Mouse (Mus musculus) stomach, embryonic 15.5 days (tissue): ENCODE measurements around the gene Stbd1. TPM values are rescaled to one million over a fixed set of nuclear protein-coding genes. Genes with fewer than 3 reads are reported as not detected.

Source experiments
- ATAC-seq: fragments of 200-750 bp; cut with Nextera tagmentation; 2 replicates; pipeline ENCODE4 v1.8.0; 2017; ENCODE audit warnings: low read depth, moderate number of reproducible peaks, moderate TSS enrichment; ENCODE audit not compliant: insufficient read depth, low FRiP score
- H3K27ac ChIP-seq: fragments of 300-500 bp; sonication (generic); 2 replicates; pipeline ENCODE4 v1.5.1; 2015; ENCODE audit warnings: mild to moderate bottlenecking, inconsistent platforms
- H3K27me3 ChIP-seq: fragments of 300-500 bp; sonication (generic); replicated peaks from 2 replicates; pipeline ENCODE4 v1.6.1; 2015; ENCODE audit warnings: inconsistent platforms
- H3K36me3 ChIP-seq: fragments of 300-500 bp; sonication (generic); 2 replicates; pipeline ENCODE4 v1.6.1; 2015; ENCODE audit warnings: inconsistent platforms
- H3K4me1 ChIP-seq: fragments of 300-500 bp; sonication (generic); 2 replicates; pipeline ENCODE4 v1.6.1; 2015; ENCODE audit warnings: inconsistent platforms
- H3K4me2 ChIP-seq: fragments of 300-500 bp; sonication (generic); 2 replicates; pipeline ENCODE4 v1.6.1; 2015; ENCODE audit warnings: mild to moderate bottlenecking, inconsistent platforms
- H3K4me3 ChIP-seq: fragments of 300-500 bp; sonication (generic); replicated peaks from 2 replicates; pipeline ENCODE4 v1.5.1; 2015; ENCODE audit warnings: inconsistent platforms
- H3K9ac ChIP-seq: fragments of 300-500 bp; sonication (generic); 2 replicates; pipeline ENCODE4 v1.6.1; 2015; ENCODE audit warnings: inconsistent platforms
- H3K9me3 ChIP-seq: fragments of 300-500 bp; sonication (generic); 2 replicates; pipeline ENCODE4 v1.6.1; 2016; ENCODE audit warnings: inconsistent platforms
- WGBS: fragments of 180-500 bp; shearing (Covaris S2); methylation state at CpG from one replicate; pipeline ENCODE4 v1.1.7; 2015; 5-methylcytosine and 5-hydroxymethylcytosine counted together
- polyA plus RNA-seq: library from polyadenylated mRNA; unstranded; fragments of >200 nt; fragmentation: Nextera tagmentation; extraction: Ambion mirVana; gene quantifications from 2 replicates; pipeline ENCODE4 v1.2.1, GENCODE M21; 2015

The Stbd1 gene
- 58.3 and 66.7 TPM in 2 replicates for polyA plus RNA-seq

GRCm38 (mm10) chr5:92602691-92603690 is at the start of gene Stbd1:
Gene Stbd1, plus strand, starts transcription at chr5:92603041.
- peak within 1 kb of the TSS; percentile 79 for H3K4me2 ChIP-seq
- peaks cover 4% of the 10 kb centered on the region; the same call in 1 of the 2 replicates for H3K4me1 ChIP-seq
- H3K4me3 ChIP-seq: peak within 1 kb of the TSS; percentile 66
- H3K27me3 ChIP-seq: no peaks in the 10 kb centered on the region
- H3K9me3 ChIP-seq: no peaks in the 10 kb centered on the region
- H3K27ac ChIP-seq: peak within 1 kb of the TSS; percentile 81
- peak within 1 kb of the TSS; percentile 53 for H3K9ac ChIP-seq
- H3K36me3 ChIP-seq: peaks cover 3% of the 10 kb centered on the region; the same call in 1 of the 2 replicates
- WGBS: under 1% methylated on average over 67 of the region's 69 CpGs
- peak; percentile 94 for ATAC-seq

GRCm38 (mm10) chr5:92553939-92554338 is 48.9 kb upstream of the Stbd1 start:
- Histone ChIP-seq H3K27me3 (no peaks in the 10 kb centered on the region), H3K4me2 (no peak overlapping the region), H3K27ac (no peak overlapping the region), H3K9ac (no peak overlapping the region), H3K9me3 (no peaks in the 10 kb centered on the region), H3K4me3 (no peak overlapping the region), H3K4me1 (no peaks in the 10 kb centered on the region), H3K36me3 (no peaks in the 10 kb centered on the region)
- WGBS: 69% methylated on average over 3 of the region's 3 CpGs
- ATAC-seq: no peak

GRCm38 (mm10) chr5:92554443-92554842 is 48.4 kb upstream of the Stbd1 start:
- Histone ChIP-seq H3K27me3 (no peaks in the 10 kb centered on the region), H3K4me2 (no peak overlapping the region), H3K27ac (no peak overlapping the region), H3K4me3 (no peak overlapping the region), H3K9me3 (no peaks in the 10 kb centered on the region), H3K9ac (no peak overlapping the region), H3K36me3 (no peaks in the 10 kb centered on the region), H3K4me1 (no peaks in the 10 kb centered on the region)
- 72% methylated on average over 4 of the region's 4 CpGs for WGBS
- no peak for ATAC-seq

GRCm38 (mm10) chr5:92554891-92555511 is 47.8 kb upstream of the Stbd1 start, which contains the start of gene Fam47e:
Gene Fam47e, plus strand, starts transcription at chr5:92555069.
- Histone ChIP-seq H3K4me1 (no peaks in the 10 kb centered on the region), H3K36me3 (no peaks in the 10 kb centered on the region), H3K4me3 (no peak within 1 kb of the TSS), H3K27me3 (no peaks in the 10 kb centered on the region), H3K27ac (no peak within 1 kb of the TSS), H3K9me3 (no peaks in the 10 kb centered on the region), H3K4me2 (no peak within 1 kb of the TSS), H3K9ac (no peak within 1 kb of the TSS)
- 73% methylated on average over 16 of the region's 16 CpGs for whole genome bisulfite sequencing
- ATAC-seq: 0 out of 2 replicates have a peak, but pooled peaks have one; percentile 35

- no peak for ATAC-seq
- Histone ChIP-seq H3K9ac (no peak overlapping the region), H3K4me3 (no peak overlapping the region), H3K27ac (no peak overlapping the region), H3K4me2 (no peak overlapping the region), H3K9me3 (no peaks in the 10 kb centered on the region), H3K4me1 (no peaks in the 10 kb centered on the region), H3K27me3 (no peaks in the 10 kb centered on the region), H3K36me3 (no peaks in the 10 kb centered on the region)
- 92% methylated on average over 1 of the region's 1 CpGs for WGBS
Observed at GRCm38 (mm10) chr5:92555905-92556304, 46.9 kb upstream of the Stbd1 start.

GRCm38 (mm10) chr5:92557508-92557907 is 45.3 kb upstream of the Stbd1 start:
- Histone ChIP-seq H3K4me1 (no peaks in the 10 kb centered on the region), H3K36me3 (no peaks in the 10 kb centered on the region), H3K9me3 (no peaks in the 10 kb centered on the region), H3K4me2 (no peak overlapping the region), H3K27ac (no peak overlapping the region), H3K27me3 (no peaks in the 10 kb centered on the region), H3K9ac (no peak overlapping the region), H3K4me3 (no peak overlapping the region)
- no peak for ATAC-seq
- WGBS: 88% methylated on average over 1 of the region's 1 CpGs

GRCm38 (mm10) chr5:92560201-92560600 is 42.6 kb upstream of the Stbd1 start:
- Histone ChIP-seq H3K27me3 (no peaks in the 10 kb centered on the region), H3K36me3 (no peaks in the 10 kb centered on the region), H3K9ac (no peak overlapping the region), H3K9me3 (no peaks in the 10 kb centered on the region), H3K27ac (no peak overlapping the region), H3K4me2 (no peak overlapping the region), H3K4me3 (no peak overlapping the region), H3K4me1 (no peaks in the 10 kb centered on the region)
- WGBS: 66% methylated on average over 2 of the region's 2 CpGs
- no peak for ATAC-seq

GRCm38 (mm10) chr5:92562002-92562401 is 40.8 kb upstream of the Stbd1 start:
- Histone ChIP-seq H3K4me2 (no peak overlapping the region), H3K9me3 (no peaks in the 10 kb centered on the region), H3K4me3 (no peak overlapping the region), H3K4me1 (no peaks in the 10 kb centered on the region), H3K27ac (no peak overlapping the region), H3K9ac (no peak overlapping the region), H3K27me3 (no peaks in the 10 kb centered on the region), H3K36me3 (no peaks in the 10 kb centered on the region)
- ATAC-seq: no peak
- 76% methylated on average over 13 of the region's 13 CpGs for WGBS

GRCm38 (mm10) chr5:92571232-92571631 is 31.6 kb upstream of the Stbd1 start:
- H3K27ac ChIP-seq: no peak overlapping the region
- H3K4me3 ChIP-seq: no peak overlapping the region
- no peaks in the 10 kb centered on the region for H3K36me3 ChIP-seq
- no peaks in the 10 kb centered on the region for H3K27me3 ChIP-seq
- no peak overlapping the region for H3K4me2 ChIP-seq
- H3K4me1 ChIP-seq: no peaks in the 10 kb centered on the region
- ATAC-seq: no peak
- no peak overlapping the region for H3K9ac ChIP-seq
- no peaks in the 10 kb centered on the region for H3K9me3 ChIP-seq
- WGBS: 79% methylated on average over 4 of the region's 4 CpGs

GRCm38 (mm10) chr5:92579559-92579958 is 23.3 kb upstream of the Stbd1 start:
- Histone ChIP-seq H3K4me2 (no peak overlapping the region), H3K36me3 (no peaks in the 10 kb centered on the region), H3K9ac (no peak overlapping the region), H3K9me3 (no peaks in the 10 kb centered on the region), H3K4me1 (no peaks in the 10 kb centered on the region), H3K4me3 (no peak overlapping the region), H3K27me3 (no peaks in the 10 kb centered on the region), H3K27ac (no peak overlapping the region)
- WGBS: 74% methylated on average over 14 of the region's 14 CpGs
- no peak for ATAC-seq

- Histone ChIP-seq H3K4me2 (no peak overlapping the region), H3K4me3 (no peak overlapping the region), H3K9me3 (no peaks in the 10 kb centered on the region), H3K36me3 (no peaks in the 10 kb centered on the region), H3K9ac (no peak overlapping the region), H3K4me1 (no peaks in the 10 kb centered on the region), H3K27me3 (no peaks in the 10 kb centered on the region), H3K27ac (no peak overlapping the region)
- 33% methylated on average over 10 of the region's 10 CpGs for WGBS
- no peak; the same call in 1 of the 2 replicates for ATAC-seq
Observed at GRCm38 (mm10) chr5:92585932-92586331, 16.9 kb upstream of the Stbd1 start.

- Histone ChIP-seq H3K9ac (no peak overlapping the region), H3K4me3 (no peak overlapping the region), H3K9me3 (no peaks in the 10 kb centered on the region), H3K27ac (no peak overlapping the region), H3K36me3 (no peaks in the 10 kb centered on the region), H3K27me3 (no peaks in the 10 kb centered on the region), H3K4me1 (no peaks in the 10 kb centered on the region), H3K4me2 (no peak overlapping the region)
- 82% methylated on average over 5 of the region's 5 CpGs for WGBS
- ATAC-seq: no peak
Observed at GRCm38 (mm10) chr5:92595026-92595425, 7.8 kb upstream of the Stbd1 start.
